Mouse (Mus musculus) forelimb bud, embryonic 11.5 days (tissue): ENCODE measurements at regions not wholly inside any gene's neighbourhood (a gene's known extent, or its start where the extent isn't known, plus 50 kb on each side); places are given as distances from the start of the nearest gene placed in this dataset.

Source experiments
- DNase-seq: peaks from one replicate; pipeline ENCODE4 v3.0.0-alpha.2; 2012; ENCODE audit warnings: low read depth, low spot score

DNA sequence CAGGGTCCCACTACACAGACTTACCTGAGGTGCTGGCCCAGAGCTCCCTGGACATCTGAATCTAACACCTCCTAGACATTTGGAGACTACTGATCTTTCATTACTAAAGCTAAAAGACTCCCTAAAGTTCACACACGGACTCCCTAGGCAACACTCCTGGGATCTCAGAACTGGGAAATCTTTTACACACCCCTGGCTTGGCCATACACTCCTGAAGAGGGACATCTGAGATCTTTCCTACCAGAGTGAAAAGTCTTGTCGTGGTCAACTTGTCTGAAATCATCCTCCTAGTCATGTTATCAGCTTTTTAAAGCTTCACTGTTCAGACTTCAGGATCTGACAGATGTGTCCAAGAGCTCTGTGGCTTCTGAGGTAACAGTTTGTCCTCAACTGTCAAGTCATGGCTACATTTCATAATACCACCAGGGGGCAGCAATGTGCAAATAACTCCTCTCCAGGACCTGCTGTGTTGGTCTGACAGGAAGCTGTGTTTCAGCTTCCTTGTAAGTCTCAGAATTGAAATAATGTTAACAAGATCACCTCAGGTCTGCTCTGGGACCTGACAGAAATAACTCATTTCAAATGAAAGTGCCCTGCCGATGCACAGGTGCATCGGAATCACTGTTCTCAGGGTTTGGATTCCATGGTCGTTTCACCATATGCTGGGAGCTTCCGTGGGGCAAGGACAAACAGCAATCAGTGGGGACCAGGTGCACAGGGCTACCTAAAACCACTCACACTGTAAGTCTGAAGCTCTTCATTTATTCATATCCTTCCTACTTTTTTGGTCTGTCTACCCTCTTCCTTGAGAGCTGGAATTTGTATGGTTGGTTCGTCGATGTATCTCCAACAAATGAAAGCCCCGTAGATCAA, 92.3 kb upstream of the C1qtnf7 start:
- peak; percentile 86 for DNase-seq

DNA sequence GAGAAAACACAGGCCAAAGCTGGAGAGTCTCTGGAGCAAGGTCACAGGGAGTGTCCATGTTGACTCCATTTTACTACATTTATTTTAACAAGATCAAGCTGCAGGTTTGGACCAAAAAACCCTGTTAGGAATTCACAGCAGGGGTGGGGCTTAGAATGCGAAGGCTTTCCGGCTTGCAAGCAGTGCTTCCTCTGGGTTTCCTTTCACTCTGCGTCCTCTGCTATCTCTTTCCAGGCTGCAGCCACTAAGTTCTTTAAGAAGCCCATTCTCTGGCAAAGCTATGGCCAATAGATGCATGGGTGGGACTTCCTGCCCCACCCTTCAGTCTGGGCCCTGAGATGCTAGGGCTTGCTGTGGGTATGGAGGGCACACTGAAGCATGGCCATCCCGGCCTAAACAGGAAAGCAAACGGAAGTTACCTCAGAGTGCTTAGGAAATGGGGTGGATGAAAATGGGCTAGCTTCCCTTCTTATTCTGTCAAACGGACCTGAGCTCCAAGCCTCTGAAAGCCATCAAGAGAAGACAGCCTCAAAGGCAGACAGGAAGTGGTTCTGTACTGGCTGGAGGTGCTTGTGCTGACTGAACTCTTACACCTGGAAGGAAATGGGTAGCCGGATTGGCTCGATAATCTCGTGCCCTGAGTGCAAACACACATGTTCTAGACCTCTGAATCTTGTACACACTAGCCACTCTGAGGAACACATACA, 90.6 kb upstream of the C1qtnf7 start:
- DNase-seq = no peak

DNA sequence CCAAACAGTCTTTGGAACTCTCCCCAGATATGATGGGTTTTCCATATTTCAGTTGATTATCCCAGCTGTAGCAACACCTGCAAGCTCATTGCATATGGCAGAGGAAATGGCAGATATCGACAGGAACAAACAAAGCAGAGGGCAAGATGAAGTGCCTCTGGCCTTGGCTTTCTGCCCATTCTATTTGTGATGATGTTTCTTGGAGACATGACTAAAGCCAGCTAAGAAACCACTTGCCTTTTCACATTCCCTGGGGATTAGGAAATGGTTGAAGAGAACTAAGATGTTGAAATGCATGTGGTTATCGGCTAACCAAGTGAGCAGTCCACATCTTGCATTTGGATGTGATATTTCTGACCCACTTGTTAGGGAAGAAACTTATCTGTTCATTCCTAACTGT, 82.0 kb upstream of the C1qtnf7 start:
- DNase-seq = no peak

DNA sequence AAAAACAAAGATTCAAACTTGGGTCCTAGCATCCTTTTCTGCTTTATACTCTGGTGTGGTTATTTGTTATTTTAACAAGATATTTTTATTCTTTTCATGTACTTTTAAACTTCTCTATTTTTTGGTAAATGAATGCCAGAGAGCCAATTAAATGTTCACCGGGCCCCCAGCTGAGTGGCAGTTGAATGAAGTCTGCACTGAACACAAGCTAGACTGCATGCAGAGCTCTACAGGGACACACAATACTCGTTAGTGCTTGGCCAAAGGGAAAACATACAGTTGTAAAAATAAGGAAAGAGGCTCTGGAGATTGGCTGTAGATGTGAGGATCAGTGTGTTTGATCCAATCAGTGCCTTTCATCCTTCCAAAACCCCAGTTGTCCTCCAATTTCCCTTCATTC, 76.1 kb upstream of the C1qtnf7 start:
- no peak for DNase-seq

DNA sequence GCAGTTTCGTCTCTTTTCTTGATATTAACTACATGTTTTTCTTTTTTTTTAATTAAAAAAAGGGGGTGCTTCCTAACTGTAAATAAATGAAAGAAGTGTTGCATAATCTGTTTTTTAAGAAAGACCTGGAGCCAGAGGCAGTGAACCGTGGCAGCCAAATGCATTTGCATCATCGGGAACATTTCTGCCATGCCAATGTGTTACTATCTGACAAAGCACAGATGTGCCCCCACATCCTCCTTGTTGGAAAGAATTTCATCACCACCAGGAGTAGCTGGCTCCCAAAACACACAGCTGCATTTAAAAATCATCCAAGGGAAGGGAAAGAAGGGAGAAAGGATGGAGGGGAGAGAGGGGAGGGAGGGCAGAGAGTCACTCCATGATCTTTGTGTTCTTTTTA, 74.0 kb upstream of the C1qtnf7 start:
- no peak for DNase-seq

- no peak for DNase-seq
Measured at GRCm38 (mm10) chr5:43444582-43445214, 70.6 kb upstream of the C1qtnf7 start.

- no peak for DNase-seq
Measured at GRCm38 (mm10) chr5:43445620-43446019, 69.7 kb upstream of the C1qtnf7 start.

DNA sequence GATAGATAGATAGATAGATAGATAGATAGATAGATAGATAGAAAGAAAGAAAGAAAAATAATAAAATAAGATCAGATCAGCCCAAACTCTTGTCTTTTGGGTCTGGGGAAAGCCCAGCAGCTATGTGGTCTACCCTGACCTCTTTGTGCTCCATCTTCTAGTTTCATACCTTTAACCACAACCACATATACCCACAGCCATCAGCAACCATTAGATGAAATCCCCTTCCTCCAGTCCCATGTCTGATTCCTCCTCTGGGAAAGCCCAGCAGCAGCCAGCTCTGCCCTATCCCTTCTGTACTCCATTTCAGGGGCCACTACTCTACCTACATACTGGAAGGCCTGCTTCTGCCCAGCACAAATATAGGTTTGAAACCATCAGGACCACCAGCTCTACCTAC, 69.0 kb upstream of the C1qtnf7 start:
- DNase-seq = no peak

DNA sequence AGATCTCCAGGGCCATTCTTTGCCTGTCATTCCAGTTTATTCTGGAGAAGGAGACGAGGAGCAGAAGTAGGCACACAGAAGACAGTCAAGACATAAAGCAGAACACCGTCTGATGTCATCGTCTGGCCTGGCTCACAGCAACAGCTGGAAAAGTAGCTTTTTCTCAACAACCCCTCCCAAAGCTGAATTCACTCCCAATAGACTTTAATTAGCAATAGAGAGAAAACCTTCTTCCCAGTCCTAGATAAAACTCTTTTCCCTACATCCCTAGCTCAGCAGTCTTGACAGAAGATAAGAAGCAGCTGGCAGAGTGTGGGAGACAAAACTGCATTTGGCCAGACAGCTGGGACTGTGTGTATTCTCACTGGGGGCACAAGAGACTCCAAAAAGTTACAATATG, 59.3 kb upstream of the C1qtnf7 start:
- peak; percentile 16 for DNase-seq

- DNase-seq = no peak
Measured at GRCm38 (mm10) chr5:43457725-43458124, 57.6 kb upstream of the C1qtnf7 start.

DNA sequence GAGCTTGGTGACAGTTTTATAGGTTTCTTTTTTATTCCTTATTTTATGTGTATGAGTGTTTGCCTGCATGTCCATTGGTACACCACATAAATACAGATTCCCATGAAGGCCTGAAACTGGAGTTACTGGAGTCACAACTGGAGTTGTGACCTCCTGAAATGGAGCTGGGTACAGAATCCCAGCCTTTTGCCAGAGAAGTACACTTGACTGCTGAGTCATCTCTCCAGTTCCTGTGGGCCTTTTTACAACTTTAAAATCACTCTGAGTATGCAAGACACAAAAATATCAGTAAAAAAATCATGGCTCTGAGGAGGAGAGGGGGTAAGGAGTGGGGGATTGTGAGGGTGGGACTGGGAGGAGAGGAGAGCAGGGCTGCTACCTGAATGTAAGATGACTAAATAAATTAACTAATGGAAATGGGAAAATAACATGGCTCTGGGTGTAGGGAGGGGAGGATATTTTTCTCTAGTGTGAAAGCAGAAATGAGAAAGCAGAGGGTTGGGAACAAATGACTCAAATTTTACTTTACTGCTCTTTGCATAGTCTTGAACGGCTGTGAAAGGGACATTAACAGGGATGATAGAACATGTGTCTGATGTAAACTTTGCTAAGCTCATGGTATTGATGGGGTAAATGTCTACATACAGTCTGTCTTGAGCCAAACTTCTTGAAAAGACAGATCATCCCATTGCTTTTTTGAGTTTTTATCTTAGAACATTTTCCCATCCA, 53.2 kb upstream of the C1qtnf7 start:
- peak; percentile 43 for DNase-seq
